Mouse (Mus musculus): Measurements from ENCODE around the gene D630003M21Rik.

GRCm38 (mm10) chr2:158229503-158229892, 476 bp upstream of the D630003M21Rik start:
- TF ChIP-seq CTCF (IDR thresholded peaks at IDR 0.05; ENCODE audit: low read depth, low read length) (no peak), POLR2AphosphoS5 (IDR thresholded peaks at IDR 0.05; ENCODE audit: insufficient replicate concordance, low read depth, low read length) (no peak), GATA1 (IDR thresholded peaks at IDR 0.05; ENCODE audit: borderline replicate concordance, low read length) (no peak)

Data from G1E (cell line).